Mouse (Mus musculus) frontal cortex, postnatal 36 days (tissue): ENCODE data around the gene Tfeb.

Experiments
- DNase-seq, 2 experiments: peaks; one replicate each; pipeline ENCODE4 v3.0.0; 2022; ENCODE audit warnings: low spot score in 2 of 2

Tfeb gene

GRCm38 (mm10) chr17:47832501-47833028 is 95.7 kb downstream of the Tfeb start:
- DNase-seq, result no peak

- DNase-seq, result no peak
These were observed 96.3 kb downstream of the Tfeb start for GRCm38 (mm10) chr17:47833029-47833627.

- no peak for DNase-seq
These were observed 97.0 kb downstream of the Tfeb start for GRCm38 (mm10) chr17:47833628-47834481.

GRCm38 (mm10) chr17:47834482-47834767 is 97.6 kb downstream of the Tfeb start, which contains the start of gene Mdfi:
Gene Mdfi, minus strand, starts transcription at chr17:47834691.
- DNase-seq, result no peak

- no peak for DNase-seq
These were observed 101.0 kb downstream of the Tfeb start for GRCm38 (mm10) chr17:47837808-47838207.

- DNase-seq, result no peak
These were observed 104.7 kb downstream of the Tfeb start for GRCm38 (mm10) chr17:47841521-47841920.
